Mouse (Mus musculus) liver, embryonic 13.5 days (tissue): ENCODE data around the gene Ccnk. TPM values are rescaled to one million over a fixed set of nuclear protein-coding genes. Genes with fewer than 3 reads are reported as not detected.

Source experiments
- ATAC-seq: fragments of 200-750 bp; cut with Nextera tagmentation; 2 replicates; pipeline ENCODE4 v1.8.0; 2017; ENCODE audit warnings: low read depth, mild to moderate bottlenecking, moderate number of reproducible peaks, moderate library complexity
- DNase-seq: peaks from one replicate; pipeline ENCODE4 v3.0.0; 2022
- H3K27ac ChIP-seq: fragments of 300-500 bp; sonication (generic); 2 replicates; pipeline ENCODE4 v1.5.1; 2015; ENCODE audit warnings: moderate library complexity, mild to moderate bottlenecking, inconsistent platforms
- H3K27me3 ChIP-seq: fragments of 300-500 bp; sonication (generic); 2 replicates; pipeline ENCODE4 v1.6.1; 2015; ENCODE audit warnings: mild to moderate bottlenecking, inconsistent platforms
- H3K36me3 ChIP-seq: fragments of 300-500 bp; sonication (generic); 2 replicates; pipeline ENCODE4 v1.6.1; 2015; ENCODE audit warnings: mild to moderate bottlenecking, inconsistent platforms
- H3K4me1 ChIP-seq: fragments of 300-500 bp; sonication (generic); replicated peaks from 2 replicates; pipeline ENCODE4 v1.6.1; 2015; ENCODE audit warnings: inconsistent platforms
- H3K4me2 ChIP-seq: fragments of 300-500 bp; sonication (generic); 2 replicates; pipeline ENCODE4 v1.6.1; 2015; ENCODE audit warnings: inconsistent platforms, mild to moderate bottlenecking, moderate library complexity
- H3K4me3 ChIP-seq: fragments of 300-500 bp; sonication (generic); replicated peaks from 2 replicates; pipeline ENCODE4 v1.5.1; 2015; ENCODE audit warnings: mild to moderate bottlenecking, inconsistent platforms
- H3K9ac ChIP-seq: fragments of 300-500 bp; sonication (generic); 2 replicates; pipeline ENCODE4 v1.6.1; 2015; ENCODE audit warnings: mild to moderate bottlenecking, inconsistent platforms
- H3K9me3 ChIP-seq: fragments of 300-500 bp; sonication (generic); replicated peaks from 2 replicates; pipeline ENCODE4 v1.6.1; 2016; ENCODE audit warnings: inconsistent platforms
- WGBS: fragments of 180-500 bp; shearing (Covaris S2); methylation state at CpG from one replicate; pipeline ENCODE4 v1.1.7; 2015; ENCODE audit not compliant: insufficient replicate concordance; 5-methylcytosine and 5-hydroxymethylcytosine counted together
- polyA plus RNA-seq: library from polyadenylated mRNA; unstranded; fragments of >200 nt; fragmentation: Nextera tagmentation; extraction: Ambion mirVana; gene quantifications from 2 replicates; pipeline ENCODE4 v1.2.1, GENCODE M21; 2015

Gene Ccnk
- polyA plus RNA-seq, result 1.8 and 2.3 TPM in 2 replicates

GRCm38 (mm10) chr12:108179321-108180266, at the start of gene Ccnk:
Gene Ccnk, plus strand, starts transcription at chr12:108179579.
- H3K9me3 ChIP-seq, result no peaks in the 10 kb centered on the region
- peak within 1 kb of the TSS; percentile 97 for H3K4me3 ChIP-seq
- peaks cover 34% of the 10 kb centered on the region for H3K36me3 ChIP-seq
- ATAC-seq (peak; percentile 94), DNase-seq (peak; percentile 99)
- H3K27me3 ChIP-seq, result no peaks in the 10 kb centered on the region
- WGBS, result under 1% methylated on average over 82 of the region's 82 CpGs
- H3K4me1 ChIP-seq, result peaks cover 41% of the 10 kb centered on the region
- peak within 1 kb of the TSS; percentile 93 for H3K4me2 ChIP-seq
- H3K27ac ChIP-seq, result peak within 1 kb of the TSS; percentile 95
- peak within 1 kb of the TSS; percentile 97 for H3K9ac ChIP-seq

- ATAC-seq (no peak), DNase-seq (no peak)
- no peak overlapping the region for H3K27ac ChIP-seq
- H3K4me1 ChIP-seq, result peaks cover 3% of the 10 kb centered on the region; the same call in 1 of the 2 replicates
- H3K9ac ChIP-seq, result no peak overlapping the region
- no peak overlapping the region for H3K4me3 ChIP-seq
- WGBS, result 84% methylated on average over 8 of the region's 8 CpGs
- peaks cover 71% of the 10 kb centered on the region for H3K36me3 ChIP-seq
- no peaks in the 10 kb centered on the region for H3K27me3 ChIP-seq
- H3K4me2 ChIP-seq, result no peak overlapping the region
- no peaks in the 10 kb centered on the region for H3K9me3 ChIP-seq
These were observed 46.8 kb upstream of the Ccnk start for GRCm38 (mm10) chr12:108132450-108133070.

- 87% methylated on average over 2 of the region's 2 CpGs for whole genome bisulfite sequencing
- no peaks in the 10 kb centered on the region for H3K4me1 ChIP-seq
- DNase-seq (no peak), ATAC-seq (no peak)
- H3K4me2 ChIP-seq, result no peak overlapping the region
- H3K36me3 ChIP-seq, result peaks cover 70% of the 10 kb centered on the region
- H3K9ac ChIP-seq, result no peak overlapping the region
- H3K27ac ChIP-seq, result no peak overlapping the region
- H3K27me3 ChIP-seq, result no peaks in the 10 kb centered on the region
- no peaks in the 10 kb centered on the region for H3K9me3 ChIP-seq
- H3K4me3 ChIP-seq, result no peak overlapping the region
These were observed 46.2 kb upstream of the Ccnk start for GRCm38 (mm10) chr12:108133181-108133580.

- H3K4me3 ChIP-seq, result no peak overlapping the region
- H3K36me3 ChIP-seq, result peaks cover 66% of the 10 kb centered on the region
- H3K27me3 ChIP-seq, result no peaks in the 10 kb centered on the region
- no peak overlapping the region for H3K9ac ChIP-seq
- DNase-seq, result no peak
- no peaks in the 10 kb centered on the region for H3K4me1 ChIP-seq
- H3K27ac ChIP-seq, result no peak overlapping the region; the same call in 1 of the 2 replicates
- H3K9me3 ChIP-seq, result no peaks in the 10 kb centered on the region
- WGBS, result 78% methylated on average over 6 of the region's 6 CpGs
- no peak overlapping the region for H3K4me2 ChIP-seq
- no peak for ATAC-seq
These were observed 43.7 kb upstream of the Ccnk start for GRCm38 (mm10) chr12:108135610-108136208.

GRCm38 (mm10) chr12:108143624-108144498, 35.5 kb upstream of the Ccnk start:
- no peak overlapping the region for H3K9ac ChIP-seq
- WGBS, result 86% methylated on average over 5 of the region's 5 CpGs
- no peak for DNase-seq
- H3K4me1 ChIP-seq, result 0 out of 2 replicates have a peak, but pooled peaks cover 9% of the 10 kb centered on the region
- H3K27me3 ChIP-seq, result no peaks in the 10 kb centered on the region
- H3K36me3 ChIP-seq, result peaks cover 64% of the 10 kb centered on the region
- ATAC-seq, result 0 out of 2 replicates have a peak, but pooled peaks have one; percentile 18
- no peak overlapping the region for H3K4me3 ChIP-seq
- no peak overlapping the region for H3K4me2 ChIP-seq
- no peak overlapping the region for H3K27ac ChIP-seq
- no peaks in the 10 kb centered on the region for H3K9me3 ChIP-seq

GRCm38 (mm10) chr12:108145198-108145597, 34.2 kb upstream of the Ccnk start:
- no peak overlapping the region for H3K4me2 ChIP-seq
- 0 out of 2 replicates have a peak, but pooled peaks cover 9% of the 10 kb centered on the region for H3K4me1 ChIP-seq
- H3K36me3 ChIP-seq, result peaks cover 63% of the 10 kb centered on the region
- H3K4me3 ChIP-seq, result no peak overlapping the region
- DNase-seq (no peak), ATAC-seq (no peak)
- no peak overlapping the region for H3K27ac ChIP-seq
- H3K9ac ChIP-seq, result no peak overlapping the region
- H3K9me3 ChIP-seq, result no peaks in the 10 kb centered on the region
- WGBS, result 86% methylated on average over 3 of the region's 3 CpGs
- no peaks in the 10 kb centered on the region for H3K27me3 ChIP-seq

GRCm38 (mm10) chr12:108149764-108150163, 29.6 kb upstream of the Ccnk start:
- WGBS, result 70% methylated on average over 3 of the region's 3 CpGs
- ATAC-seq (no peak), DNase-seq (no peak)
- H3K9me3 ChIP-seq, result no peaks in the 10 kb centered on the region
- no peak overlapping the region for H3K9ac ChIP-seq
- no peak overlapping the region for H3K4me2 ChIP-seq
- H3K36me3 ChIP-seq, result peaks cover 71% of the 10 kb centered on the region
- H3K27ac ChIP-seq, result no peak overlapping the region
- no peaks in the 10 kb centered on the region for H3K27me3 ChIP-seq
- H3K4me3 ChIP-seq, result no peak overlapping the region
- no peaks in the 10 kb centered on the region for H3K4me1 ChIP-seq

GRCm38 (mm10) chr12:108152743-108153142, 26.6 kb upstream of the Ccnk start:
- DNase-seq (no peak), ATAC-seq (no peak)
- no peak overlapping the region for H3K9ac ChIP-seq
- peaks cover 76% of the 10 kb centered on the region for H3K36me3 ChIP-seq
- no peaks in the 10 kb centered on the region for H3K27me3 ChIP-seq
- no peaks in the 10 kb centered on the region for H3K9me3 ChIP-seq
- 86% methylated on average over 2 of the region's 2 CpGs for WGBS
- H3K4me2 ChIP-seq, result no peak overlapping the region
- no peak overlapping the region for H3K4me3 ChIP-seq
- no peaks in the 10 kb centered on the region for H3K4me1 ChIP-seq
- H3K27ac ChIP-seq, result no peak overlapping the region

- no peak for DNase-seq
- Histone ChIP-seq H3K4me2 (no peak overlapping the region), H3K36me3 (peaks cover 86% of the 10 kb centered on the region)
These were observed 19.5 kb upstream of the Ccnk start for GRCm38 (mm10) chr12:108159863-108160262.

GRCm38 (mm10) chr12:108162036-108162435, 17.3 kb upstream of the Ccnk start:
- no peak for DNase-seq
- 80% methylated on average over 1 of the region's 1 CpGs for WGBS

More at GRCm38 (mm10) chr12:108159863-108160262, 19.5 kb upstream of the Ccnk start:
- Histone ChIP-seq H3K9ac (no peak overlapping the region), H3K9me3 (no peaks in the 10 kb centered on the region), H3K4me1 (no peaks in the 10 kb centered on the region), H3K27me3 (no peaks in the 10 kb centered on the region), H3K27ac (no peak overlapping the region), H3K4me3 (no peak overlapping the region)
- ATAC-seq, result no peak

More at GRCm38 (mm10) chr12:108162036-108162435, 17.3 kb upstream of the Ccnk start:
- Histone ChIP-seq H3K36me3 (peaks cover 69% of the 10 kb centered on the region), H3K4me1 (peaks cover 9% of the 10 kb centered on the region; the same call in 1 of the 2 replicates), H3K4me3 (no peak overlapping the region), H3K9me3 (no peaks in the 10 kb centered on the region), H3K4me2 (no peak overlapping the region), H3K27ac (no peak overlapping the region), H3K9ac (no peak overlapping the region), H3K27me3 (no peaks in the 10 kb centered on the region)
- ATAC-seq, result no peak
